Mouse (Mus musculus): ENCODE data around the gene Krtap5-4. TPM values are rescaled to one million over a fixed set of nuclear protein-coding genes. Genes with fewer than 3 reads are reported as not detected.
A peak's percentile ranks its signal among the peaks of the same experiment; 100 is the strongest.
"Not testable (repeated sequence)": the region's sequence is repeated elsewhere in the genome, so short reads cannot be mapped to it uniquely, and the experiment has no call there.

Krtap5-4 gene
- polyA plus RNA-seq, 1 experiment from 2014 or later: 0.19 TPM

DNA sequence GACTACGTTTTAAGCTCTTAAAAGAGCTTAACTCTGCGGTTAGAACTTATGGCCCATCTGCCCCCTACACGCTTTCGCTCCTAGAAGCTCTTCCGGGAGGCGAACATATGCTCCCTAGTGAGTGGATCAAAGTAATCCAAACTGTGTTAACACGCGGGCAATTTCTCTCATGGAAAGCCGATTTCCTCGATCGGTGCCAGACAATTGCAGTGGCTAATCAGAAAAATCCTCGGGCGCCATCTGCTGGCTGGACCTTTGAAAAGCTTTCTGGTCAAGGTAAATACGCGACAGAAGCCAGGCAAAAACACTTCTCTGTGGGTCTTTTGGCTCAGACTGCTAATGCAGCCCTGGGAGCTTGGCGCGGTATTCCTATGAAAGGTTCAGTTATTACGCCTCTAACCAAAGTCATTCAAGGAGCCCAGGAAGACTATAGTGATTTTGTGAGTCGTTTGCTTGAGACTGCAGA lies 18.7 kb upstream of the Krtap5-4 start:
- Histone ChIP-seq H3K27me3 (ENCODE audit: control insufficient read depth, insufficient read depth, low read length) (no peaks in the 10 kb centered on the region), H3K9ac (ENCODE audit: low read length) (peak overlapping the region; percentile 89), H3K4me1 (ENCODE audit: control insufficient read depth in 2 of 2, insufficient read depth in 2 of 2, low read length in 2 of 2) (peaks cover 7% of the 10 kb centered on the region in 2 experiments), H3K9me3 (ENCODE audit: control insufficient read depth, low read length) (no peaks in the 10 kb centered on the region), H3K4me2 (ENCODE audit: low read length) (peak overlapping the region; percentile 95), H3K36me3 (ENCODE audit: control insufficient read depth, insufficient read depth, low read length) (no peaks in the 10 kb centered on the region), H3K27ac (replicated peaks in 1 of 2; ENCODE audit: control insufficient read depth in 1 of 2, insufficient read depth in 1 of 2, low read depth in 2 of 2, low read length in 2 of 2) (peak overlapping the region; percentile 90 to 91), H3K4me3 (ENCODE audit: control insufficient read depth in 1 of 2, insufficient read depth in 1 of 2, low read depth in 1 of 2, low read length in 2 of 2) (peak overlapping the region; percentile 45 to 58)
- under 1% methylated on average over 19 of the region's 19 CpGs for WGBS
- peak; percentile 70 for ATAC-seq (ENCODE audit: insufficient number of reproducible peaks, insufficient read depth, low FRiP score, low read depth)

DNA sequence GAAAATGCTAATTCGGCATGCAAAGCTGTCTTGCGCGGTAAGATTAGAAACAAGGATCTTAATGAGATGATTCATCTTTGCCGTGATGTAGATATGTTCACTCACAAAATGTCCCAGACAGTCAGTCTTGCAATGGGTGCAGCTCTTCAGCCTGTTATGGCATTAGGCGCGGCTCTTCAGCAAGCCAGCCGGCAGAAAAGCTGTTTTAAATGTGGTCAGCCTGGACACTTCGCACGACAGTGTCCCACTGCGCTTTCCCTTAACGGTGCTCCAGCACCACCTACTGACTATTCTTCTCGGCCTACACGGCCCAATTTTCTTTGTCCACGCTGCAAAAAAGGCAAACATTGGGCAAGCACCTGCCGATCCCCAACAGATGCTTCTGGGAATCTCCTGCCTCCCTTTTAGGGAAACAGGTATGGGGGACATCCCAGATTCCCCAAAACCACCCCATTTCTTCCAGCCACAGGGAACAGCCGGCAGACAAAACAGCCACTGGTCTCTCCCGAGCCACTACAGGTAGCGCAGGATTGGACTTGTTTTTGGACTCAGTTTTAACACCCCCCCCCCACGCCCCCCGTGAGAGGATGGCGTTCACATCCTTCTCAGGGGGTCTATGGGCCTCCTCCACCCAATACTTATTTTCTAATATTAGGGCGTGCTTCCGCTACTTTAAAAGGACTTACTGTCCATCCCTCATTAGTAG lies 18.1 kb upstream of the Krtap5-4 start:
- Histone ChIP-seq H3K9me3 (ENCODE audit: control insufficient read depth, low read length) (no peaks in the 10 kb centered on the region), H3K9ac (ENCODE audit: low read length) (peak overlapping the region; percentile 89), H3K36me3 (ENCODE audit: control insufficient read depth, insufficient read depth, low read length) (no peaks in the 10 kb centered on the region), H3K27me3 (ENCODE audit: control insufficient read depth, insufficient read depth, low read length) (no peaks in the 10 kb centered on the region), H3K4me1 (ENCODE audit: control insufficient read depth in 2 of 2, insufficient read depth in 2 of 2, low read length in 2 of 2) (peaks cover 7% of the 10 kb centered on the region in 2 experiments), H3K4me3 (ENCODE audit: control insufficient read depth in 1 of 2, insufficient read depth in 1 of 2, low read depth in 1 of 2, low read length in 2 of 2) (peak overlapping the region; percentile 32 to 58), H3K27ac (replicated peaks in 1 of 2; ENCODE audit: control insufficient read depth in 1 of 2, insufficient read depth in 1 of 2, low read depth in 2 of 2, low read length in 2 of 2) (peak overlapping the region; percentile 47 to 90; a peak in 3 of 4 replicates), H3K4me2 (ENCODE audit: low read length) (peak overlapping the region; percentile 95)
- WGBS: 20% methylated on average over 23 of the region's 23 CpGs
- ATAC-seq (ENCODE audit: insufficient number of reproducible peaks, insufficient read depth, low FRiP score, low read depth): no peak

DNA sequence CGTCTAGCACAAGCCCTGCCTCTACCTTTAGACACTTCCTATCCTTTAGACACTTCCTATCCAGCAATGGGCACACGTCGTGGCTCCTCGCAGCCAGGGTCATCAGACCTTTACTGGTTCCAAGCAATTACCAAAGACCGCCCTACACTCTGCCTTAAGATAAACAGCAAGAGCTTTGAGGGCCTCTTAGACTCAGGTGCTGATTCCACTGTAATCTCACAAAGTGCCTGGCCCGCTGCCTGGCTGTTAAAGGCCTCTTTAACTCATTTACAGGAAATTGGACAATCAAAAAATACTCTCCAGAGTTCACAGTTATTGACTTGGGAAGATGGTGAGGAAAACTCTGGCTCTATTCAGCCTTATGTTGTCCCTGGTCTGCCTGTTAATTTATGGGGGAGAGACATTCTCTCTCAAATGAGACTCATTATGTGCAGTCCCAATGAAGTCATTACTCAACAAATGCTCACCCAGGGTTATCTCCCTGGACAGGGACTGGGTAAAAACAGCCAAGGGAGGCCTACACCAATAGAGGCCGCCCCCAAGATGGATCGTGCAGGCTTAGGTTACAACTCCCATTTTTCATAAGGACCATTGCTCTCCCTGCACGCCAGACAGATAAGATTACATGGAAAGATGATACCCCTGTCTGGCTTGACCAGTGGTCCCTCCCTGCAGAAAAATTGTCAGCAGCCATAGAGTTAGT lies 17.3 kb upstream of the Krtap5-4 start:
- ATAC-seq (ENCODE audit: insufficient number of reproducible peaks, insufficient read depth, low FRiP score, low read depth); H3K4me2 ChIP-seq (ENCODE audit: low read length); H3K27me3 ChIP-seq (ENCODE audit: control insufficient read depth, insufficient read depth, low read length); H3K4me3 ChIP-seq (ENCODE audit: control insufficient read depth in 1 of 2, insufficient read depth in 1 of 2, low read depth in 1 of 2, low read length in 2 of 2); H3K9me3 ChIP-seq (ENCODE audit: control insufficient read depth, low read length); H3K9ac ChIP-seq (ENCODE audit: low read length); H3K36me3 ChIP-seq (ENCODE audit: control insufficient read depth, insufficient read depth, low read length); H3K27ac ChIP-seq (replicated peaks in 1 of 2; ENCODE audit: control insufficient read depth in 1 of 2, insufficient read depth in 1 of 2, low read depth in 2 of 2, low read length in 2 of 2); H3K4me1 ChIP-seq (ENCODE audit: control insufficient read depth in 2 of 2, insufficient read depth in 2 of 2, low read length in 2 of 2): not testable (repeated sequence)
- 47% methylated on average over 9 of the region's 9 CpGs for WGBS

DNA sequence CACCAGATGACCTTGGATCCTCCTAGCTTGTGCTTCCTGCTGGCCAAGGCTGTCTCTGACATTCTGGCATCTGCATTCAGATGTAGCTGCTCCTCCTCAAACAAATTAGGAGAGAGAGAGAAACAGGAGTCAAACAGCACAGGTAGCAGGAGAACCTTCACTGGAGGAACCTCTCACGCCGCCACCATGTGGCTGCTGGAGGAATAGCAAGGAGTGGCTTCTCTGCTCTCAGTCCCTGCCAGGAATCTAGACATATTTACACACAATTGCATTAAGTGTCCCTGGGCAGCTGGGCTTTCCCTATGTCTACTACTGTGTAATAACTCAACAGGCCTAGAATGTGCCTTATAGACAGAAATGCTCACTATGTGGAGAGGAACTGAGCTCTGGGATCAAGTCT lies 9.5 kb upstream of the Krtap5-4 start:
- H3K4me1 ChIP-seq (ENCODE audit: control insufficient read depth in 2 of 2, insufficient read depth in 2 of 2, low read length in 2 of 2): peaks cover 5 to 12% of the 10 kb centered on the region in 2 experiments
- not testable (repeated sequence) for H3K9me3 ChIP-seq (ENCODE audit: control insufficient read depth, low read length); H3K4me2 ChIP-seq (ENCODE audit: low read length); H3K4me3 ChIP-seq (ENCODE audit: control insufficient read depth in 1 of 2, insufficient read depth in 1 of 2, low read depth in 1 of 2, low read length in 2 of 2); H3K27me3 ChIP-seq (ENCODE audit: control insufficient read depth, insufficient read depth, low read length); H3K36me3 ChIP-seq (ENCODE audit: control insufficient read depth, insufficient read depth, low read length); H3K27ac ChIP-seq (replicated peaks in 1 of 2; ENCODE audit: control insufficient read depth in 1 of 2, insufficient read depth in 1 of 2, low read depth in 2 of 2, low read length in 2 of 2); H3K9ac ChIP-seq (ENCODE audit: low read length)
- ATAC-seq (ENCODE audit: insufficient number of reproducible peaks, insufficient read depth, low FRiP score, low read depth): 0 out of 2 replicates have a peak, but pooled peaks have one; percentile 27
- 2% methylated on average over 2 of the region's 2 CpGs for WGBS

DNA sequence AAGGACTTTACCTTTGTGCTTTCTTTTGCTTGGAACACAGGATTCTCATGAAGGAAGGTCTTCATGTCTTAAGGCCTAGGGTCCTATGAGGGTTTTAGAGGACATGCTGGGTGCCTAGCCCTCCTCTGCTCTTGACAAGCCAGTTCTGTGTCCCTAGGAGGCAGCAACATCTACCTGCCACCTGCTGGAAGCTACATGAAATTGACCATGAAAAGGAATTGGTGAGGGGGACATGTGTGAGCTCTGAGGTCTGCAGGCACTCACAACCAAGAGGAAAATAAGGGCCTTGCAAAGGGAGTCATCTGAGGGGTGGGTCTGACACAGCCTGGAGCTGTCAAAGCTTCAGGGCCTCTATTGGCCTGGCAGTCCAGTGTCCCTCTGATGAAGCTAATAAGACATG lies 7.9 kb upstream of the Krtap5-4 start:
- Histone ChIP-seq H3K27ac (replicated peaks in 1 of 2; ENCODE audit: control insufficient read depth in 1 of 2, insufficient read depth in 1 of 2, low read depth in 2 of 2, low read length in 2 of 2) (no peak overlapping the region), H3K4me2 (ENCODE audit: low read length) (no peak overlapping the region), H3K36me3 (ENCODE audit: control insufficient read depth, insufficient read depth, low read length) (no peaks in the 10 kb centered on the region), H3K9ac (ENCODE audit: low read length) (no peak overlapping the region), H3K4me3 (ENCODE audit: control insufficient read depth in 1 of 2, insufficient read depth in 1 of 2, low read depth in 1 of 2, low read length in 2 of 2) (no peak overlapping the region), H3K27me3 (ENCODE audit: control insufficient read depth, insufficient read depth, low read length) (no peaks in the 10 kb centered on the region), H3K9me3 (ENCODE audit: control insufficient read depth, low read length) (no peaks in the 10 kb centered on the region), H3K4me1 (ENCODE audit: control insufficient read depth in 2 of 2, insufficient read depth in 2 of 2, low read length in 2 of 2) (peaks cover 5 to 12% of the 10 kb centered on the region in 2 experiments)
- ATAC-seq (ENCODE audit: insufficient number of reproducible peaks, insufficient read depth, low FRiP score, low read depth): no peak

DNA sequence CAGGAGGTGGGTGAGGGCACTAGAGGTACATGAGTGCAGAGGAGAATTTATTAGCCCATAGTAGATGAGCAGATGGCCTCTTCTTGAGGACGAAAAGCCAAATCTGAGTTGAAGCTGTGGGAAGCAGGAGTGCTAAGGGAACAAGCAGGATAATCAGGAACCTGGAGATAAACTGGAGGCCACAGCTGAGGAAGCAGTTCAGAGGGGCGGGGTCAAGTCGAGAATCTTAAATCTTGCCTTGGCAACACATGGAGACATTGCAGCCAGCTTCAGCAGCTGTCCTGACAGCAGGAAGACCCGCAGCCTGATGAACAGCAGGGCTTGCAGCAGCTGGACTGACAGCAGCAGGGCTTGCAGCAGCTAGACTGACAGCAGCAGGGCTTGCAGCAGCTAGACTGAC lies 7.2 kb upstream of the Krtap5-4 start:
- not testable (repeated sequence) for H3K36me3 ChIP-seq (ENCODE audit: control insufficient read depth, insufficient read depth, low read length); H3K27ac ChIP-seq (replicated peaks in 1 of 2; ENCODE audit: control insufficient read depth in 1 of 2, insufficient read depth in 1 of 2, low read depth in 2 of 2, low read length in 2 of 2); H3K9me3 ChIP-seq (ENCODE audit: control insufficient read depth, low read length); H3K4me2 ChIP-seq (ENCODE audit: low read length); H3K4me3 ChIP-seq (ENCODE audit: control insufficient read depth in 1 of 2, insufficient read depth in 1 of 2, low read depth in 1 of 2, low read length in 2 of 2); H3K27me3 ChIP-seq (ENCODE audit: control insufficient read depth, insufficient read depth, low read length); H3K9ac ChIP-seq (ENCODE audit: low read length); ATAC-seq (ENCODE audit: insufficient number of reproducible peaks, insufficient read depth, low FRiP score, low read depth)
- H3K4me1 ChIP-seq (ENCODE audit: control insufficient read depth in 2 of 2, insufficient read depth in 2 of 2, low read length in 2 of 2): peaks cover 5 to 12% of the 10 kb centered on the region in 2 experiments
- 9% methylated on average over 4 of the region's 4 CpGs for WGBS

DNA sequence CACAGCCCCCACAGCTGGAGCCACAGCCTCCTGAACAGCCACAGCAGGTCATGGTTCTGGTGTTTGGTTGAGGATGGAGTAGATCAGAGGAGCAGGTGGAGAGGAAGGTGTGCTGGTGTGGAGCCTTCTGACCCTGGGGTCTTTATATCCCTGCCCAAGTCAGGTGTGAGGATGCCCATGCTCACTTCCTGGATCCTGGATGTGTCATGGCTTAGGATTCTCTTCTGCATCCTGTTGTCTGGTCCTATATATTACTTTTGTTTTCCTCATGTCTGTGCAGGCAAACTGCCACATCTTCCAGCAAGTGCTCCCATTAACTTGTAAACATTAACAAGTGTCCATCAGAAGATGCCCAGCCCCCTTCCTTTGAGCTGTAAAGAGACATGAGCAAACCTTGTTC lies 6.3 kb upstream of the Krtap5-4 start, which contains the start of gene Krtap5-1:
Gene Krtap5-1 (minus strand): TSS at position 101 of the 400 bp plus-strand sequence.
- H3K4me2 ChIP-seq (ENCODE audit: low read length); ATAC-seq (ENCODE audit: insufficient number of reproducible peaks, insufficient read depth, low FRiP score, low read depth); H3K27ac ChIP-seq (replicated peaks in 1 of 2; ENCODE audit: control insufficient read depth in 1 of 2, insufficient read depth in 1 of 2, low read depth in 2 of 2, low read length in 2 of 2): not testable (repeated sequence)

More for the DNA sequence above, 6.3 kb upstream of the Krtap5-4 start, which contains the start of gene Krtap5-1:
- not testable (repeated sequence) for H3K9ac ChIP-seq (ENCODE audit: low read length); H3K27me3 ChIP-seq (ENCODE audit: control insufficient read depth, insufficient read depth, low read length); H3K36me3 ChIP-seq (ENCODE audit: control insufficient read depth, insufficient read depth, low read length); H3K4me3 ChIP-seq (ENCODE audit: control insufficient read depth in 1 of 2, insufficient read depth in 1 of 2, low read depth in 1 of 2, low read length in 2 of 2); H3K9me3 ChIP-seq (ENCODE audit: control insufficient read depth, low read length)
- H3K4me1 ChIP-seq (ENCODE audit: control insufficient read depth in 2 of 2, insufficient read depth in 2 of 2, low read length in 2 of 2): peaks cover 5 to 12% of the 10 kb centered on the region in 2 experiments

Data from heart, embryonic 14.5 days (tissue).